11 mouse cellular contexts compared by ENCODE assay signal in the genomic region with DNA sequence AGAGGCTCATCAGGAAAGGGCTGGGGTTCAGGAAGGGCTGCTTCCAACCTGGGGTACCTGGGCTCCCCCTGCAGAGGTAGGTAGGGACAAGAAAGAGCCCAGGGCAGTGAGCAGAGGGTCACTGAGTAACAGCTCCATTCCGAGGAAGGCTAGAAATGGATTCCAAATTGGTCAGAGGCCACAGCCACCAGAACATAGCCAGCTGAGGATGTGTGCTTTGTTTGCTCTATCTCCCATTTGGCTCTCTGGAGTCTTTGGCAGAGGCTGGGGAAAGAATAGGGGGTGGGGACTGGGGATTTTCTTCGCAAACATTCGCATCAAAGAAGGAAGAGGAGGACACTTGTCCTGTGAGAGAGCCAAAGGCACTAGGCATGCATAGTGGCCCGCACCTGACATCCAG. TPM values are rescaled to one million over a fixed set of nuclear protein-coding genes. Genes with fewer than 3 reads are reported as not detected.
DNase-seq lines count a peak whose midpoint lies in the region; ATAC-seq and TF ChIP-seq lines count a peak whose summit lies in the region.
"Had no signal": no experiment of that assay in that cellular context is flagged by ENCODE, and none has a peak within 500 bp of the region (broad histone marks: within the 10 kb centered on the region; RNA-seq: fewer than 3 reads in every experiment).

No protein-coding gene starts in this region.

- no peak overlapping the region for H3K4me2 ChIP-seq in intestine, embryonic 15.5 days (replicated peaks)
- H3K4me2 ChIP-seq: embryonic facial prominence, embryonic 15.5 days; hindbrain, embryonic 15.5 days had no signal

- DNase-seq in adrenal gland, adult (ENCODE audit: inconsistent age in 2 of 2, low spot score in 1 of 2) = peak; percentile 37 to 65
- DNase-seq in adrenal gland, postnatal 4 days (ENCODE audit: low spot score in 2 of 2) = no peak
- peak; percentile 63 for DNase-seq in liver, adult 2 months (ENCODE audit: extremely low read depth, low read depth, low spot score)
- no peak for DNase-seq in liver
- DNase-seq in lung, postnatal 14 days = peak; percentile 38
- no peak for DNase-seq in embryo, embryonic 11 days
- DNase-seq in right cerebral cortex, postnatal 10 days (ENCODE audit: low spot score in 2 of 2) = no peak

- peak overlapping the region; percentile 76 for H3K27ac ChIP-seq in liver, adult 2 months (replicated peaks; ENCODE audit: insufficient read depth, low read depth, low read length)
- peak overlapping the region; percentile 40; the same call in 1 of the 2 replicates for H3K27ac ChIP-seq in intestine, embryonic 15.5 days
- H3K27ac ChIP-seq: embryonic facial prominence, embryonic 15.5 days; hindbrain, embryonic 15.5 days had no signal

- H3K79me2 ChIP-seq in liver, adult 2 months (ENCODE audit: control insufficient read depth, insufficient read depth, low read length) = no peaks in the 10 kb centered on the region

- no peaks in the 10 kb centered on the region for H3K27me3 ChIP-seq in liver, adult 2 months (ENCODE audit: control insufficient read depth, insufficient read depth, low read length)
- no peaks in the 10 kb centered on the region for H3K27me3 ChIP-seq in intestine, embryonic 15.5 days (replicated peaks)
- H3K27me3 ChIP-seq: embryonic facial prominence, embryonic 15.5 days; hindbrain, embryonic 15.5 days had no signal

- TF ChIP-seq CTCF in liver, adult 2 months (IDR thresholded peaks at IDR 0.05; ENCODE audit: low read depth, low read length) = no peak

- H3K9me3 ChIP-seq in intestine, embryonic 15.5 days = no peaks in the 10 kb centered on the region
- H3K9me3 ChIP-seq: embryonic facial prominence, embryonic 15.5 days; hindbrain, embryonic 15.5 days had no signal

- no peak overlapping the region for H3K4me3 ChIP-seq in liver, adult 2 months (ENCODE audit: insufficient read depth, low read depth, low read length)
- no peak overlapping the region for H3K4me3 ChIP-seq in intestine, embryonic 15.5 days (replicated peaks)
- H3K4me3 ChIP-seq: embryonic facial prominence, embryonic 15.5 days; hindbrain, embryonic 15.5 days had no signal

- TF ChIP-seq POLR2A in liver, adult 2 months (IDR thresholded peaks at IDR 0.05; ENCODE audit: extremely low read depth, insufficient read depth, low read length) = no peak

- no peak for ATAC-seq in intestine, embryonic 15.5 days

- no peaks in the 10 kb centered on the region for H3K36me3 ChIP-seq in liver, adult 2 months (ENCODE audit: control insufficient read depth, insufficient read depth, low read length)
- H3K36me3 ChIP-seq in intestine, embryonic 15.5 days = no peaks in the 10 kb centered on the region
- H3K36me3 ChIP-seq: embryonic facial prominence, embryonic 15.5 days; hindbrain, embryonic 15.5 days had no signal

- H3K4me1 ChIP-seq in liver, adult 2 months (ENCODE audit: control insufficient read depth, insufficient read depth, low read length) = peaks cover 8% of the 10 kb centered on the region; the same call in 1 of the 2 replicates
- H3K4me1 ChIP-seq in intestine, embryonic 15.5 days (replicated peaks) = no peaks in the 10 kb centered on the region
- H3K4me1 ChIP-seq: embryonic facial prominence, embryonic 15.5 days; hindbrain, embryonic 15.5 days had no signal

- WGBS in liver, adult 2 months = 37% methylated on average over 4 of the region's 4 CpGs
- WGBS in intestine, embryonic 15.5 days = 46% methylated on average over 4 of the region's 4 CpGs

- H3K9ac ChIP-seq in liver, adult 2 months (ENCODE audit: low read depth, low read length) = no peak overlapping the region
- H3K9ac ChIP-seq in intestine, embryonic 15.5 days = no peak overlapping the region
- H3K9ac ChIP-seq: embryonic facial prominence, embryonic 15.5 days; hindbrain, embryonic 15.5 days had no signal

RNA-seq across cellular contexts. Expression of a gene that starts 10.6 kb away (rescaled TPM):
- total RNA-seq in adrenal gland, postnatal 4 days (2021) = 10 to 100 TPM; 10.7 to 15.6 TPM
- total RNA-seq in liver, adult 2 months (2014; rRNA removed) = 8.4 and 11.1 TPM in 2 replicates
- 12.2 and 13.3 TPM in 2 replicates for polyA plus RNA-seq in liver, adult 2 months (2012; rRNA removed)
- 0.98 and 1.6 TPM in 2 replicates for polyA plus RNA-seq in intestine, embryonic 15.5 days (2015; fragmentation: Nextera tagmentation; extraction: Ambion mirVana)
- total RNA-seq: left cerebral cortex, postnatal 14 days had no signal

RNA-seq across cellular contexts. Expression of a gene that starts 23.7 kb away (rescaled TPM):
- 10 to 100 TPM; 19.2 to 24.4 TPM for total RNA-seq in adrenal gland, postnatal 4 days (2021)
- 0.07 and 0.28 TPM in 2 replicates for total RNA-seq in liver, adult 2 months (2014; rRNA removed)
- polyA plus RNA-seq in liver, adult 2 months (2012; rRNA removed) = 0.06 and 0.19 TPM in 2 replicates
- polyA plus RNA-seq in intestine, embryonic 15.5 days (2015; fragmentation: Nextera tagmentation; extraction: Ambion mirVana) = 7.6 and 7.9 TPM in 2 replicates

RNA-seq across cellular contexts. Expression of a gene that starts 36.4 kb away (rescaled TPM):
- 10 to 100 TPM in 1 of 2 experiments, 1 to 10 TPM in 1; 8.8 to 11.5 TPM for total RNA-seq in adrenal gland, postnatal 4 days (2021)
- total RNA-seq in liver, adult 2 months (2014; rRNA removed) = under 0.01 and 0.20 TPM in 2 replicates
- 0.20 and 0.22 TPM in 2 replicates for polyA plus RNA-seq in liver, adult 2 months (2012; rRNA removed)
- polyA plus RNA-seq in intestine, embryonic 15.5 days (2015; fragmentation: Nextera tagmentation; extraction: Ambion mirVana) = 6.2 and 6.8 TPM in 2 replicates

RNA-seq across cellular contexts. Expression of a gene that starts 49.2 kb away (rescaled TPM):
- total RNA-seq in adrenal gland, postnatal 4 days (2021) = 1 to 10 TPM in 1 of 2 experiments, not detected in 1; 7.4 TPM
- total RNA-seq in liver, adult 2 months (2014; rRNA removed) = not detected in 2 replicates
- not detected in 2 replicates for polyA plus RNA-seq in liver, adult 2 months (2012; rRNA removed)
- polyA plus RNA-seq in intestine, embryonic 15.5 days (2015; fragmentation: Nextera tagmentation; extraction: Ambion mirVana) = 4.5 and 6.2 TPM in 2 replicates
- total RNA-seq: left cerebral cortex, postnatal 14 days had no signal
- polyA plus RNA-seq: embryonic facial prominence, embryonic 15.5 days; hindbrain, embryonic 15.5 days had no signal

RNA-seq across cellular contexts. Expression of a gene that starts 55.7 kb away (rescaled TPM):
- 10 to 100 TPM in 1 of 2 experiments, not detected in 1; 25.9 TPM for total RNA-seq in adrenal gland, postnatal 4 days (2021)
- not detected in 2 replicates for total RNA-seq in liver, adult 2 months (2014; rRNA removed)
- 0.35 TPM in 1 of 2 replicates, not detected in the other for polyA plus RNA-seq in liver, adult 2 months (2012; rRNA removed)
- polyA plus RNA-seq in intestine, embryonic 15.5 days (2015; fragmentation: Nextera tagmentation; extraction: Ambion mirVana) = 57.2 and 75.0 TPM in 2 replicates
- total RNA-seq: left cerebral cortex, postnatal 14 days had no signal
- polyA plus RNA-seq: embryonic facial prominence, embryonic 15.5 days had no signal

Comparison
In these comparisons a context has a peak if more than half of its experiments do, and no peak if none do; other contexts are left out.
1. DNase-seq: peak in adrenal gland, adult (2 of 2), liver, adult 2 months (single experiment) and lung, postnatal 14 days (single experiment); none in adrenal gland, postnatal 4 days (0 of 2), liver (single experiment), embryo, embryonic 11 days (single experiment) and right cerebral cortex, postnatal 10 days (0 of 2).
2. RNA of a gene that starts 23.7 kb away (total RNA-seq): 19.2 to 24.4 TPM in adrenal gland, postnatal 4 days; 0.07 to 0.28 TPM in liver, adult 2 months; every median in the first group is over 10 times any median in the second.